ENCODE assay signal across 8 mouse cellular contexts in the genomic region with DNA sequence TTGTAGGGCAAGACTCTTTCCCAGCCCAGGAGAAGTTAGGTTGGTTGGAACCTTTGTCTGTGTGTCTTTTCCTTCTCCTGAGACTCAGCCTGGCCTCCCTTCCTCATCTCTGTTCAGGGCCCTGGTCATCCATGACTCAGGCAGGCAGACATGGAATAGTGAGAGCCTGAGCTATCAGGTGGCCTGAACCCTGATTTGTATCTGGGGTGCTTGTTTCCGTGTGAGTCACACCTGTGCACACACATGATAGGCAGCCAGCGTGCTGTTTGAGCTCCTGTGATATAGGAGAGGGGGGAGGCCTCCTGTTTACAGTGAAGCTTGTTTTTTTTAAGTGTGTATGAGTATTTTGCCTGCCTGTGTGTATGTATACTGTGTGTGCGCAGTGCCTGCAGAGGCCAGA. TPM values are rescaled to one million over a fixed set of nuclear protein-coding genes. Genes with fewer than 3 reads are reported as not detected.
DNase-seq lines count a peak whose midpoint lies in the region; ATAC-seq and TF ChIP-seq lines count a peak whose summit lies in the region.
"Had no signal": no experiment of that assay in that cellular context is flagged by ENCODE, and none has a peak within 500 bp of the region (broad histone marks: within the 10 kb centered on the region; RNA-seq: fewer than 3 reads in every experiment).

No protein-coding gene starts in this region.

- no peaks in the 10 kb centered on the region for H3K9me3 ChIP-seq in heart, postnatal 0 days (replicated peaks; ENCODE audit: control insufficient read depth, low read length)
- H3K9me3 ChIP-seq in hindbrain, postnatal 0 days (ENCODE audit: low read length), result no peaks in the 10 kb centered on the region
- no peaks in the 10 kb centered on the region for H3K9me3 ChIP-seq in stomach, embryonic 15.5 days

- TF ChIP-seq EP300 in heart, postnatal 0 days (IDR thresholded peaks at IDR 0.05; ENCODE audit: low read depth), result no peak

- peaks cover 66% of the 10 kb centered on the region for H3K4me1 ChIP-seq in heart, postnatal 0 days (ENCODE audit: control insufficient read depth, insufficient read depth)
- peaks cover 57% of the 10 kb centered on the region for H3K4me1 ChIP-seq in spleen, adult 2 months (ENCODE audit: control insufficient read depth, insufficient read depth, insufficient read length)
- peaks cover 55% of the 10 kb centered on the region for H3K4me1 ChIP-seq in hindbrain, postnatal 0 days (ENCODE audit: insufficient read depth, low read length)
- peaks cover 67% of the 10 kb centered on the region for H3K4me1 ChIP-seq in stomach, embryonic 15.5 days

- DNase-seq in heart, postnatal 0 days (ENCODE audit: low spot score), result no peak
- DNase-seq in heart, postnatal 14 days, result no peak
- DNase-seq in spleen, adult 2 months (ENCODE audit: low read depth in 1 of 2, low spot score in 2 of 2), result no peak
- no peak for DNase-seq in spleen, adult 12 weeks (ENCODE audit: low spot score)
- no peak for DNase-seq in hindbrain, postnatal 0 days (ENCODE audit: low spot score)
- DNase-seq in layer of hippocampus, adult 9-11 months, result no peak
- DNase-seq: gastrocnemius, postnatal 10 days had no signal

- H3K4me3 ChIP-seq in heart, postnatal 0 days (ENCODE audit: low read depth, low read length), result no peak overlapping the region
- H3K4me3 ChIP-seq in spleen, adult 2 months (ENCODE audit: extremely low read depth, insufficient read depth, insufficient read length), result no peak overlapping the region
- no peak overlapping the region for H3K4me3 ChIP-seq in hindbrain, postnatal 0 days (ENCODE audit: low read length)
- 0 out of 2 replicates have a peak overlapping the region, but pooled peaks have one; percentile 5 for H3K4me3 ChIP-seq in stomach, embryonic 15.5 days (replicated peaks)

- no peak overlapping the region for H3K9ac ChIP-seq in heart, postnatal 0 days (replicated peaks; ENCODE audit: low read depth, low read length)
- H3K9ac ChIP-seq in hindbrain, postnatal 0 days (replicated peaks; ENCODE audit: low read length), result 0 out of 2 replicates have a peak overlapping the region, but pooled peaks have one; percentile 28
- H3K9ac ChIP-seq in stomach, embryonic 15.5 days, result no peak overlapping the region

- no peak for TF ChIP-seq POLR2A in spleen, adult 2 months (IDR thresholded peaks at IDR 0.05; ENCODE audit: low read depth, low read length)

- H3K36me3 ChIP-seq in heart, postnatal 0 days (replicated peaks; ENCODE audit: control insufficient read depth, insufficient read depth, low read length), result peaks cover 71% of the 10 kb centered on the region
- peaks cover 22% of the 10 kb centered on the region for H3K36me3 ChIP-seq in spleen, adult 2 months (ENCODE audit: control insufficient read depth, insufficient read depth, low read length)
- H3K36me3 ChIP-seq in hindbrain, postnatal 0 days (ENCODE audit: insufficient read depth, low read length), result peaks cover 26% of the 10 kb centered on the region
- peaks cover 27% of the 10 kb centered on the region for H3K36me3 ChIP-seq in stomach, embryonic 15.5 days

- H3K4me2 ChIP-seq in heart, postnatal 0 days (ENCODE audit: low read depth, low read length), result no peak overlapping the region
- H3K4me2 ChIP-seq in hindbrain, postnatal 0 days (ENCODE audit: low read depth, low read length), result no peak overlapping the region
- H3K4me2 ChIP-seq in stomach, embryonic 15.5 days, result no peak overlapping the region

- H3K27ac ChIP-seq in heart, postnatal 0 days (ENCODE audit: low read depth), result peak overlapping the region; percentile 17
- peak overlapping the region; percentile 43 for H3K27ac ChIP-seq in spleen, adult 2 months (ENCODE audit: insufficient read depth, low read length)
- peak overlapping the region; percentile 36; the same call in 1 of the 2 replicates for H3K27ac ChIP-seq in hindbrain, postnatal 0 days
- peak overlapping the region; percentile 77 for H3K27ac ChIP-seq in stomach, embryonic 15.5 days

- no peak for ATAC-seq in heart, postnatal 0 days (ENCODE audit: insufficient read depth, low read depth)
- no peak for ATAC-seq in hindbrain, postnatal 0 days
- peak; percentile 44; the same call in 1 of the 2 replicates for ATAC-seq in stomach, embryonic 15.5 days (ENCODE audit: insufficient read depth, low FRiP score, low read depth)

- TF ChIP-seq CTCF in heart, postnatal 0 days (IDR thresholded peaks at IDR 0.05; ENCODE audit: low read depth), result no peak
- TF ChIP-seq CTCF in spleen, adult 2 months (IDR thresholded peaks at IDR 0.05; ENCODE audit: extremely low read depth, insufficient read depth, insufficient read length, insufficient replicate concordance), result no peak
- TF ChIP-seq CTCF in hindbrain, postnatal 0 days (IDR thresholded peaks at IDR 0.05; ENCODE audit: low read depth), result no peak

- H3K27me3 ChIP-seq in heart, postnatal 0 days (ENCODE audit: control insufficient read depth, insufficient read depth, low read length), result no peaks in the 10 kb centered on the region
- no peaks in the 10 kb centered on the region for H3K27me3 ChIP-seq in spleen, adult 2 months (ENCODE audit: control insufficient read depth, insufficient read depth, low read length)
- H3K27me3 ChIP-seq in hindbrain, postnatal 0 days (ENCODE audit: insufficient read depth, low read length), result no peaks in the 10 kb centered on the region
- H3K27me3 ChIP-seq in stomach, embryonic 15.5 days (replicated peaks), result no peaks in the 10 kb centered on the region

- intact Hi-C loops in heart, postnatal 14 days (cut with DNase I), result no loop called here

- 61% methylated on average over 3 of the region's 3 CpGs for WGBS in heart, postnatal 0 days
- WGBS in spleen, adult 2 months, result 63% methylated on average over 3 of the region's 3 CpGs
- 83% methylated on average over 3 of the region's 3 CpGs for WGBS in hindbrain, postnatal 0 days
- 64% methylated on average over 3 of the region's 3 CpGs for WGBS in stomach, embryonic 15.5 days

RNA-seq across cellular contexts. Expression of a gene that starts 7.7 kb away (rescaled TPM):
- total RNA-seq in heart, postnatal 0 days (2014; rRNA removed; ENCODE audit: low replicate concordance), result 35.9 and 48.3 TPM in 2 replicates
- polyA plus RNA-seq in heart, postnatal 0 days (2015; fragmentation: Nextera tagmentation; extraction: Ambion mirVana), result 14.3 and 14.6 TPM in 2 replicates
- total RNA-seq in heart, postnatal 14 days (2021), result 10 to 100 TPM; 47.6 to 50.0 TPM
- polyA plus RNA-seq in spleen, adult 2 months (2012; rRNA removed), result 47.1 and 58.4 TPM in 2 replicates
- total RNA-seq in hindbrain, postnatal 0 days (2014; rRNA removed), result 108 and 115 TPM in 2 replicates
- 28.8 and 29.7 TPM in 2 replicates for polyA plus RNA-seq in hindbrain, postnatal 0 days (2015; fragmentation: Nextera tagmentation; extraction: Ambion mirVana)
- polyA plus RNA-seq in stomach, embryonic 15.5 days (2015; fragmentation: Nextera tagmentation; extraction: Ambion mirVana), result 20.4 and 20.9 TPM in 2 replicates

Comparison
In these comparisons a context has a peak if more than half of its experiments do, and no peak if none do; other contexts are left out.
1. H3K27ac ChIP-seq: peak in every context shown above with its lines; median percentile 77 in stomach, embryonic 15.5 days; 43 in spleen, adult 2 months; 36 in hindbrain, postnatal 0 days; 17 in heart, postnatal 0 days.